Mouse (Mus musculus) C2C12 (cell line): ENCODE data around the gene Cubn.
A peak's percentile ranks its signal among the peaks of the same experiment; 100 is the strongest.

Source experiments
- CTCF ChIP-seq: IDR thresholded peaks from one replicate; pipeline ENCODE4 v1.5.1; 2011; ENCODE audit not compliant: control insufficient read depth, insufficient read depth, insufficient read length
- MAX ChIP-seq: IDR thresholded peaks from one replicate; pipeline ENCODE4 v1.6.1; 2011; ENCODE audit warnings: mild to moderate bottlenecking, control low read depth
- MYOD1 ChIP-seq: IDR thresholded peaks from one replicate; pipeline ENCODE4 v1.6.1; 2011; ENCODE audit warnings: low read depth; ENCODE audit not compliant: control insufficient read depth, insufficient read length
- MYOG ChIP-seq: IDR thresholded peaks from one replicate; pipeline ENCODE4 v1.6.1; 2011; ENCODE audit not compliant: control insufficient read depth, insufficient read length; ENCODE audit errors: extremely low read depth
- USF1 ChIP-seq: IDR thresholded peaks from one replicate; pipeline ENCODE4 v1.6.1; 2011; ENCODE audit warnings: low read depth, mild to moderate bottlenecking, control low read depth, moderate library complexity

GRCm38 (mm10) chr2:13450895-13451294, 40.7 kb downstream of the Cubn start:
- no peak for TF ChIP-seq CTCF
- TF ChIP-seq MYOG, result no peak
- peak; percentile 98 for TF ChIP-seq USF1
- TF ChIP-seq MYOD1, result peak; percentile 34
- TF ChIP-seq MAX, result peak; percentile 86
